Mouse (Mus musculus) cerebellum, adult (tissue): ENCODE results near the gene Txnrd1.

Experiments
- ATAC-seq: cut with Nextera tagmentation; 2 replicates; pipeline ENCODE4 v1.9.2; 2017; ENCODE audit warnings: mild to moderate bottlenecking, moderate library complexity, mixed read lengths; ENCODE audit not compliant: insufficient number of reproducible peaks, low FRiP score, low TSS enrichment

The Txnrd1 gene

DNA sequence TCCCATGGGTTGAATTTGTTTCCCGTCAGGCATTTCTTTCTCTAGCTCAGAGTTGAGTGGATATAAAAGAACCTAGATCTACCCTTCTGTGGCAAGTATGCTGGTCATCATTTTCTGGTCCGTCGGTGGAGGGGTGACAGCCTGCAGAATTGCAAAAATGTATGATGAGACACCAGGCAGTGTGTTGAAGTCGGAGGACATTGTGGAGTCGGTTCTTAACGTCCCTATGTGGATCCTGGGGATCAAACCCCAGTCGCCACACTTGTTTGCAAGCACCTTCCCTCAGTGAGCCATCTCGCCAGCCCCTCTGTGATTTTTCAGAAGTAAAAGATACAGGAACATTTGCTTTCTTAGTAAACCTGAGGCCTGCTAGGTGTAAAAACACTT lies 27.2 kb downstream of the Txnrd1 start:
- ATAC-seq, result no peak

DNA sequence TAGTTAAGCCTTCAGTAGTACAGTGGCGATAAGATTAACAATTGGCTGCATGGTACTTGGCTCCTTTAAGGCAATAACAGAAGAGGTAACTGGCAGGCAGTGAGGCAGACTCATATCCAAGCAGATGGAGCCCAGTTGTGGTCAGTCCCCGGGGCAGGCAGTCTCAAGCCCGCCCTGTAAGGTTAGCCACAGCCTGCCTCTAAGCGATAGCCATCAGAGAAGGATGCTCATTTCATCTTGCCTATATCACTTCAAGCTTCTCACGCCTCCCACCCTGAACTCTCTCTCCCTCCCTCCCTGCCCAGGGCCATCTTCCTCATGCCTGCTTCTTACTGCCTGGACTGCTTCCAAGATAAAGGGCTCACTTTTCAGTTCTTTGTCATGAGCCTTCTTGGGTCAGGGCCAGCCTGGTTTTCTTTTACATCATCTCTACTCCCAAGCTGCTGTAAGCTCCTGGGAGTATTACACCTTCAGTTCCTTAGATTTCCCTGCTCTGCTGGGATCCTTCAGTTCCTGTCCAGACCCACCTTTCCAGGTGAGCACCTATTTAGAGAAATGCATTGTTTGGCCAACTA lies 29.4 kb downstream of the Txnrd1 start:
- no peak for ATAC-seq

DNA sequence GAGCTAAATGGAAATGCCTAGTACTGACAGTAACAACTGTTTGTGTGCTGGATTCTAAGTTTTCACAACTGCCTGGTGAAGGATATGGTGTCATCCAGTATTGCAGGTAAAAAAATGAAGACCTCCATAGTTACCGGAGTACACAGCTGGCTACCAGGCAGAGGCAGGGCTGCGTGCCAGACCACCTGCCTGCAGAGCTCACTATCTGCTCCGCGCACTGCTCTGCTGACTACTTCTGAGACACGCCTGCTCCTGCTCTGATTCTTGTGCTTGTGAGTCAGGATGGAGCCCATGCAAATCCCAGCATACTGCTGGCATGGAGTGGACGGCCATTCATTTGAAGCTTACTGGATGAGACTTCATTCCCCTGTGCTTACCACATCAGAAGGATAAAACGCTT lies 30.1 kb downstream of the Txnrd1 start:
- no peak for ATAC-seq

DNA sequence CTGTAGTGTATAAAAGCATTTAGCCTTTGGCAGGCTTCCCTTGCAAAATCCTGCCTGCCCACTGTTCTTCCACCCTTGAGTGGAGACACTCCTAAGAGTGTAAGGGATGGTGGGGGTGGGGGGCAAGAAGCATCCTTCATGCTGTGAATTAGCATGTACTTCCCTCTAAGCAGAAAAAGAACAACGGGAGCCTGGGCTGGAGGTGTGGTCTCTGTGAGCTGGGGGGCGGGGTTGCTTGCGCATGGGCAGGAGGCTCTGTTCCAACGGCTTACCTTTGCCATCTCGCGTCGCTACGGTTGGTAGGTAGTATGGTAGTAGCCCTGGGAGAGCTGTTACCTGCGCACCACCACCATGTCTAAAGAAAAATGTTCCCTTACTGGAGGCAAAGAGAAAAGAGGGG lies 32.6 kb downstream of the Txnrd1 start, which contains the start of gene Eid3:
TSS of gene Eid3 (plus strand) at position 271 of the 400 bp plus-strand sequence.
- ATAC-seq, result no peak

- no peak for ATAC-seq
These were observed 33.1 kb downstream of the Txnrd1 start for GRCm38 (mm10) chr10:82866832-82867231.

- no peak for ATAC-seq
These were observed 34.8 kb downstream of the Txnrd1 start for GRCm38 (mm10) chr10:82868418-82869086.

DNA sequence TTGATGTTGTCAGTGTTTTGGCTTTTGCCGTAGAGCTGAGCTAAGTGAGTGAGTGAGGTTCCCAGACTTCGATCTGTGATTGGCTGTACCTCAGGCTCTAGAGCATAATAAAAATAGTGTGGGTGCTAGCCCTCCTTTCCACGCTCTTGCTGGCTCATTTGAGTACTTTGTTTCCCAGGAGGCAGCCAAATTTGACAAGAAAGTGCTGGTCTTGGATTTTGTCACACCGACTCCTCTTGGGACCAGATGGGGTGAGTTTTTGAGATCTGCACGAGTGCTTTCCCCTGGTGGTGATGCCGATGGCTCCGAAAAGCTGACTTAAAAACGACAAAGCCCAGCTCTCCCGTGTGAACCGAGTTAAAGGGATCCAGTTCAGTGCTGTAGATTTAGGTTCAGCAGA lies 41.7 kb downstream of the Txnrd1 start:
- no peak for ATAC-seq

GRCm38 (mm10) chr10:82876076-82876796 lies 42.5 kb downstream of the Txnrd1 start:
- no peak for ATAC-seq

- no peak for ATAC-seq
These were observed 53.6 kb downstream of the Txnrd1 start for GRCm38 (mm10) chr10:82887354-82887753.

- no peak for ATAC-seq
These were observed 54.8 kb downstream of the Txnrd1 start for GRCm38 (mm10) chr10:82888576-82888975.

DNA sequence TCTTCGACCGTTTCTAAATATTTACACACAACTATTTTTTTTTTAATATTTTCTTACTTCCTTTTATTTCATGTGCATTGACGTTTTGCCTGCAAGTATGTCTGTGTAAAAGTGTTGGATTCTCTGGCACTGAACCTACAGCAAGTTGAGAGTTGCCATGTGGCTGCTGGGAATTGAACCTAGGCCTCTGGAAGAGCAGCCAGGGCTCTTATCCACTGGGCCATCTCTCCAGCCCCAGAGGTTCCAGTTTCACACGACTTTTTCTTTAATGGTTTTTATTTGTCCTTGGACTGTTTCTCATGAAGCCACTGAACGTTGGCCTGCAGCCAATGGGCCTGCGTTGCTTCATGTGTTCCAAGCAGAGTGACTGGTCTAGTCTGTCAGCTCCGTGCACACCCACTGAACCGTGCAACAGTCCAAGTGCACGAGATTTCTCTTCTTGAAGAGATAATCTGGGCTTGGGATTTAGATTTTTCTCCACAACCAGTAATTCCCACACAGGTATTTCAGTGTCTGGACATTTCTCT lies 55.8 kb downstream of the Txnrd1 start:
- ATAC-seq, result no peak

DNA sequence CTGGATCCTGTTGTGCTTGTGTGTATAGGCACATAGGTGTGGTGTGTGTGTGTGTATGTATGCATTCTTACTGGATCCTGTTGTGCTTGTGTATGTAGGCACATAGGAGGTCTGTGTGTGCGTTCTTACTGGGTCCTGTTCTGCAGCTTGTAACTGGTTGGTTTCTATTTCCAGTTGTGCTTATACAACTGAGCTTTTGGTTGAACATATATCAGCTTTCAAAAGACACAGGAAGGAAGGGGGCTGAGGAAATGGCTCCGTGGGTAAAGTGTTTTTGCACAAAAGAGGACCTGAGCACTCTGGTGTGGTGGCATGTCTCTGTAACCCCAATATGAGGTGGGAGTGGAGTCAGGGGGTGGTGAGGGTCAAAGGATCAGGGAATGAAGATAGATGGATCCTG lies 57.2 kb downstream of the Txnrd1 start:
- ATAC-seq, result no peak

DNA sequence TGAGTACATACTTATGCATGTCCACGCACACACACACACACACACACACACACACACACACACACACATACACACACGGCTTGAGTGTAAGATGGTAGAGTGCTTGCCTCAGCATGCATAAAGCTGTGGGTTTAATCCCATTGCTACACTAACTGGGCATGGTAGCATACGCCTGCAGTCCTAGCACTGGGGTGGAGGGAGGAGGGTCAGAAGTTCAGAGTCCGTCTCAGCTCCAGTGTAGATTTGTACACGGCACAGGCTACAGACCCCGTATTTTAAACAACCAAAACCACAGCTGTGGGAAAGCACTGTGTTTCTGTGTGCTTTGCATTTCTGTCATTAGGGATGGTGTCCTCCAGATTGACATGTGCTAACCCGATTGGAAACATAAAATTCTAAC lies 57.7 kb downstream of the Txnrd1 start:
- no peak for ATAC-seq

- no peak for ATAC-seq
These were observed 58.8 kb downstream of the Txnrd1 start for GRCm38 (mm10) chr10:82892442-82893055.

DNA sequence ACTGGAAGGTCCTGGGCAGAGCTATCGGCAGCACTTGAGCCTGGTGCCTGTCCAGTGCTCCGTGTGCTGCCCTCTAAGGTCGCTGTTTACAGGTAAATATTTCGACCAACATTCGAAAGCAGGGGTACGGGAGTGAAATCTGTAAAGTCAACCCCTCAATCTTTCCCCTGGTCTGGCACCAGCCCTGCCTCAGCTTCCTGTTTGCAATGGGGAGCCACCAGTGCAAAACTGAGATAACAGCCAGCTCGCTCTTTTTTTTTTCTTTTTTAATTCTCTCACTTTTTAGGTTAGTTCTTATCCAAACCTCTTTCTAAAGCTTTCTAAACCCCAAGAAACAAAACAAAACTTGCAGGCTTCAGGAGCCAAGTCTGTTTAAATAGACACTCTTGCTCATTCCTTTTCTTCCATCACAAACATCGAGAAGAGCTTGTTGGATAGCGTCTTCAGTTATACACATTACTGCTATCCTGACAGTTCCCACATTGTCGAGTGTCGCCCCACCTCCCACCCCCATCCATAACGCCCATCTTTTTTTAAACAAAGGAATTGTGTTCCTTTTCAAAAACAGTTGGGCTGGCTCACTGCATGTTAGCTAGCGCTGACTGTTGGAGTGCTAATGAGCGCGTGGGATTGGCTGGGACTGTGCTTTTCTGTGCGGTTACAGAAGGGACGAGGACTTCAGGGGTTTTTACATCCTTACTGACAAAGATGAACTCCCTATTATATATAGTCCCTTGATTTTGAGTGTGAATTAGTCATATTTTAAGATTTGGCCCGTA lies 60.3 kb downstream of the Txnrd1 start:
- ATAC-seq, result no peak

DNA sequence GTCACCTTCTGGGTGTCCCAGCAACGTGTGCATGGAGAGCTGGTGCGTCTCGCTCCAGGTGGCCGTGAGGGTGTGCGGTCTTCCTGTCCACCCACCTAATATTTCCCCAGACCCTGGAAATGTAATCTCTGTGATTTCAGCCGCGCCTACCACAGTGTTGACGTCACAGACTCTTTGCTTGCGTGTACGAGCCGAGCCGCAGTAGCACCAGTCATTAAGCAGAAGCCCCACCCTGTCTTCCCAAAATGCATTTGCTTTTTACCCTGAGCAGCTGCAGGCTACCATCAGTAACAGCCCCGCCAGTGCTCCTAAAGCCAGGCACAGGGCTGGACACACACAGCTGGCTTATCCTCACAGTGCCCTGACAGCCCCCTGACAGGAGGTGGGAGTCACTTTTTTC lies 64.2 kb downstream of the Txnrd1 start:
- ATAC-seq, result no peak

GRCm38 (mm10) chr10:82898893-82899292 lies 65.1 kb downstream of the Txnrd1 start:
- no peak for ATAC-seq

DNA sequence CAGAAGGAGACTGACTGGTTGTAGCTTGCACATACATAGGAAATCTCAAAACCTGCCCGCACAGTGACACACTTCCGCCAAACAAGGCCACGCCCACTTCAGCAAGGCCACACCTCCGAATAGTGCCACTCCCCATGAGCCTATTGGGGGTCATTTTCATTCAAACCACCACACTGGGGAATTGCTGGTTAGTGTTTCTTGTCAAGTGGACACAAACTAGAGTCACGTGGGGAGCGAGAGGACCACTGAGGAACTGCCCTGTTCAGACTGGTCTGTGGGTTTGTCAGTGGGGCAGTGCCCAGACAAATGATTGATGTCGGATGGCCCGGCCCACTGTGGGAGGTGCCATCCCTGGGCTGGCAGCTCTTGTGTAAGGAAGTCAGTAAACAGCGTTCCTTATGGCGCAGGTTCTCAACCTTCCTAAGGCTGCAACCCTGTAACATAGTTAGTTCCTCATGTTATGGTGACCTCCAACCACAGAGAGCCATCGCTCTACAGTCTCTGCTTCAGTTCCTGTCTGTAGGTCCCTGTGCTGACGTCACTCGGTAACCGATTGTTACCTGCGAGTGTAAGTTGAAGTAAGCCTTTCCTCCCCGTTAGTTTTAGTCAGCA lies 66.2 kb downstream of the Txnrd1 start:
- ATAC-seq, result no peak

DNA sequence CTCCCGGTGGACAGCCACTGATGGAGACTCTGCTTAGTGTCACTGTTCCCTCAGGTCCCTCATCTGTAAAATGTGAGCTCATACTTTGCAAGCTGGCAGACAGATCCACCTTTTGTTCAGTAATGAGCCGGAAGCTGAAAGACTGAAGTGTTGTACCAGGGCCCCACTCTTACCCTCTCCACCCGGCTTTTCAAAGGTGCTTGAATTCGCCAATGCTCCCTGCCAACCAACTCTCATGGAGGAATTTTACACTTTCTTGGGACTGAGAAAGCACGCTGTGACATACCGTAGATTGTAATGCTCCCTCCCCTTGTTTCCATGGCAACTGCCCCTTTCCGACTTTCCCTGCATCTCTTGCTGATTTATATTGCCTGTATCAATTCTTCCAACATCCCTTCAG lies 66.8 kb downstream of the Txnrd1 start:
- ATAC-seq, result no peak

- peak; percentile 49; the same call in 1 of the 2 replicates for ATAC-seq
These were observed 67.7 kb downstream of the Txnrd1 start for GRCm38 (mm10) chr10:82901436-82901835.
